In the genomic region with DNA sequence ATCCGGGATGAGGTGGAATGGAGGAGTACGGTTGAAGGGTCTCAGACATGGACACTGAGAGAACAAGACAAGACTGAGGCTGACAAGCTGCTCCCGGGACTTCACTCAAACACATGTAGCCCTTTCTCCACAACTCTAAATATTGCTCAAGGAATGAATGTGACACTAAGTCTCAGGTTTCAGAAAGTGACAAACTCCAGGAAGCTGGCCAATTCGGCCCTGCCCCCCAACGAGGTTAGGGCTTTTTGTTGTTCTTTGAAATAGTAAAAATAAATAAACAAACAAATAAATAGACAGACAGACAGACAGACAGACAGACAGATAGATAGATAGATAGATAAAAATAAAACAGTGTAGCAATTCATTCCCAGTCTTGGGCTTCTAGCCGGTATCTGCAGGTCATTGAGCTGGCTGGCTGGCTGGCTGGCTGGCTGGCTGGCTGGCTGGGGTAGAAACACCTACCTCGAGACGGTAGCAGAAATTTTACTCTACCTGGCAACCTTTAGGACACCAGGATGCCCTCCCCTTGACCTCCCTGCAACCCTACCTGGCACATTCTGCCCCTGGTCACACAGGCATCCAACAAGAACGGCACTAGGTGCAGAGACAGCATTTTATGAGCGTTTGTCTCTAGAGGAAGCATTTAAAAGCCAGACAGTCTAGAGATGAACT, we compare ENCODE assay signal across 21 mouse cellular contexts.
DNase-seq lines count a peak whose midpoint lies in the region; ATAC-seq and TF ChIP-seq lines count a peak whose summit lies in the region.
"Had no signal": no experiment of that assay in that cellular context is flagged by ENCODE, and none has a peak within 500 bp of the region (broad histone marks: within the 10 kb centered on the region; RNA-seq: fewer than 3 reads in every experiment).

No protein-coding gene starts in this region.

- no peak overlapping the region for H3K4me2 ChIP-seq in limb, embryonic 11.5 days (ENCODE audit: low read depth, severe bottlenecking)
- no peak overlapping the region for H3K4me2 ChIP-seq in neural tube, embryonic 15.5 days
- H3K4me2 ChIP-seq: embryonic facial prominence, embryonic 15.5 days; forebrain, embryonic 15.5 days; heart, embryonic 13.5 days; hindbrain, embryonic 12.5 days had no signal

- no peak overlapping the region for H3K9ac ChIP-seq in limb, embryonic 11.5 days (ENCODE audit: low read length)
- no peak overlapping the region for H3K9ac ChIP-seq in neural tube, embryonic 15.5 days (replicated peaks)
- H3K9ac ChIP-seq: embryonic facial prominence, embryonic 15.5 days; forebrain, embryonic 15.5 days; heart, embryonic 13.5 days; hindbrain, embryonic 12.5 days had no signal

- peaks cover 47% of the 10 kb centered on the region for H3K27me3 ChIP-seq in E14TG2a.4 (ENCODE audit: insufficient read depth, low read length)
- H3K27me3 ChIP-seq in limb, embryonic 11.5 days (ENCODE audit: control insufficient read depth, insufficient read depth, low read length): no peaks in the 10 kb centered on the region
- H3K27me3 ChIP-seq in neural tube, embryonic 15.5 days (replicated peaks): no peaks in the 10 kb centered on the region
- H3K27me3 ChIP-seq: forebrain, embryonic 15.5 days; Patski had no signal

- no peak for ATAC-seq in limb, embryonic 11.5 days (ENCODE audit: insufficient number of reproducible peaks, low FRiP score, low TSS enrichment, low read depth)
- no peak for ATAC-seq in neural tube, embryonic 15.5 days (ENCODE audit: low FRiP score)
- ATAC-seq: activated CD4-positive, CD25-positive, alpha-beta regulatory T cell, adult 4 months; forebrain, embryonic 15.5 days; hindbrain, postnatal 0 days; Patski had no signal

- no peaks in the 10 kb centered on the region for H3K36me3 ChIP-seq in E14TG2a.4 (ENCODE audit: insufficient read depth, low read length)
- no peaks in the 10 kb centered on the region for H3K36me3 ChIP-seq in limb, embryonic 11.5 days (ENCODE audit: control insufficient read depth, insufficient read depth, low read length)
- H3K36me3 ChIP-seq in neural tube, embryonic 15.5 days: no peaks in the 10 kb centered on the region
- H3K36me3 ChIP-seq: embryonic facial prominence, embryonic 15.5 days; forebrain, embryonic 15.5 days; heart, embryonic 13.5 days; hindbrain, embryonic 12.5 days had no signal

- 37% methylated on average over 10 of the region's 10 CpGs for WGBS in limb, embryonic 11.5 days
- 61% methylated on average over 10 of the region's 10 CpGs for WGBS in neural tube, embryonic 15.5 days

- H3K9me3 ChIP-seq in E14TG2a.4 (ENCODE audit: low read length): peaks cover 6% of the 10 kb centered on the region
- H3K9me3 ChIP-seq in limb, embryonic 11.5 days (ENCODE audit: control insufficient read depth, low read length): no peaks in the 10 kb centered on the region
- no peaks in the 10 kb centered on the region for H3K9me3 ChIP-seq in neural tube, embryonic 15.5 days (replicated peaks)
- H3K9me3 ChIP-seq: embryonic facial prominence, embryonic 15.5 days; forebrain, embryonic 15.5 days; heart, embryonic 13.5 days; hindbrain, embryonic 12.5 days had no signal

- no peak for TF ChIP-seq CTCF in E14TG2a.4 (conservative IDR thresholded peaks at IDR 0.05; ENCODE audit: low read length)

- peak; percentile 48 for DNase-seq in gastrocnemius, adult 18-20 months (ENCODE audit: low spot score)
- no peak for DNase-seq in gastrocnemius, postnatal 4 days (ENCODE audit: low spot score in 2 of 2)
- peak; percentile 16 to 30 for DNase-seq in gastrocnemius, adult 8-10 months (ENCODE audit: low spot score in 2 of 2)
- no peak for DNase-seq in limb, embryonic 11.5 days (ENCODE audit: low spot score)
- no peak for DNase-seq in spleen, adult 18-20 months
- DNase-seq: adrenal gland, adult 2 months; adrenal gland, postnatal 25 days; cerebellum, adult 18-20 months; cerebellum, postnatal 10 days; heart, adult 11 months; heart, postnatal 36 days had no signal

- H3K4me1 ChIP-seq in E14TG2a.4 (replicated peaks; ENCODE audit: low read depth, low read length): peaks cover 58% of the 10 kb centered on the region
- H3K4me1 ChIP-seq in limb, embryonic 11.5 days (ENCODE audit: control insufficient read depth, insufficient read depth, low read length): peaks cover 26% of the 10 kb centered on the region
- H3K4me1 ChIP-seq in neural tube, embryonic 15.5 days: peaks cover 32% of the 10 kb centered on the region

- peak overlapping the region; percentile 35 for H3K4me3 ChIP-seq in E14TG2a.4 (replicated peaks; ENCODE audit: low read length)
- H3K4me3 ChIP-seq in limb, embryonic 11.5 days (ENCODE audit: low read depth, low read length): no peak overlapping the region
- H3K4me3 ChIP-seq in neural tube, embryonic 15.5 days (replicated peaks): no peak overlapping the region
- H3K4me3 ChIP-seq: embryonic facial prominence, embryonic 15.5 days; erythroblast, embryonic 14.5 days; forebrain, embryonic 15.5 days; heart, embryonic 13.5 days; hindbrain, embryonic 12.5 days had no signal

- H3K27ac ChIP-seq in limb, embryonic 11.5 days (replicated peaks; ENCODE audit: low read depth, low read length): 0 out of 2 replicates have a peak overlapping the region, but pooled peaks have one; percentile 21
- H3K27ac ChIP-seq in neural tube, embryonic 15.5 days (replicated peaks): no peak overlapping the region
- H3K27ac ChIP-seq: embryonic facial prominence, embryonic 15.5 days; forebrain, embryonic 15.5 days; heart, embryonic 13.5 days; hindbrain, embryonic 12.5 days; hindbrain, postnatal 0 days had no signal

Comparison
In these comparisons a context has a peak if more than half of its experiments do, and no peak if none do; other contexts are left out.
1. DNase-seq: peak in gastrocnemius, adult 18-20 months (single experiment) and gastrocnemius, adult 8-10 months (2 of 2); none in gastrocnemius, postnatal 4 days (0 of 2), limb, embryonic 11.5 days (single experiment) and spleen, adult 18-20 months (0 of 2).